Mouse (Mus musculus) neural tube, embryonic 12.5 days (tissue): ENCODE results near the gene Gpr39. TPM values are rescaled to one million over a fixed set of nuclear protein-coding genes. Genes with fewer than 3 reads are reported as not detected.
"Not testable (repeated sequence)": the region's sequence is repeated elsewhere in the genome, so short reads cannot be mapped to it uniquely, and the experiment has no call there.

ENCODE experiments used
- ATAC-seq: fragments of 200-750 bp; cut with Nextera tagmentation; 2 replicates; pipeline ENCODE4 v1.8.0; 2017; ENCODE audit warnings: low read depth, mild to moderate bottlenecking, moderate TSS enrichment, moderate library complexity; ENCODE audit not compliant: low FRiP score
- H3K27ac ChIP-seq: fragments of 300-500 bp; sonication (generic); 2 replicates; pipeline ENCODE4 v1.5.1; 2016
- H3K27me3 ChIP-seq: fragments of 300-500 bp; sonication (generic); replicated peaks from 2 replicates; pipeline ENCODE4 v1.6.1; 2016; ENCODE audit warnings: mild to moderate bottlenecking
- H3K36me3 ChIP-seq: fragments of 300-500 bp; sonication (generic); 2 replicates; pipeline ENCODE4 v1.6.1; 2016; ENCODE audit warnings: mild to moderate bottlenecking
- H3K4me1 ChIP-seq: fragments of 300-500 bp; sonication (generic); 2 replicates; pipeline ENCODE4 v1.6.1; 2016
- H3K4me2 ChIP-seq: fragments of 300-500 bp; sonication (generic); replicated peaks from 2 replicates; pipeline ENCODE4 v1.6.1; 2016; ENCODE audit warnings: mild to moderate bottlenecking
- H3K4me3 ChIP-seq: fragments of 300-500 bp; sonication (generic); 2 replicates; pipeline ENCODE4 v1.5.1; 2016
- H3K9ac ChIP-seq: fragments of 300-500 bp; sonication (generic); 2 replicates; pipeline ENCODE4 v1.6.1; 2016; ENCODE audit warnings: mild to moderate bottlenecking
- H3K9me3 ChIP-seq: fragments of 300-500 bp; sonication (generic); 2 replicates; pipeline ENCODE4 v1.6.1; 2016; ENCODE audit warnings: mild to moderate bottlenecking
- WGBS: fragments of 180-500 bp; shearing (Covaris S2); methylation state at CpG from one replicate; pipeline ENCODE4 v1.1.7; 2016; 5-methylcytosine and 5-hydroxymethylcytosine counted together
- polyA plus RNA-seq: library from polyadenylated mRNA; unstranded; fragments of >200 nt; fragmentation: Nextera tagmentation; extraction: Ambion mirVana; gene quantifications from 2 replicates; pipeline ENCODE4 v1.2.1, GENCODE M21; 2016

Gene Gpr39
- polyA plus RNA-seq = not detected in 2 replicates

DNA sequence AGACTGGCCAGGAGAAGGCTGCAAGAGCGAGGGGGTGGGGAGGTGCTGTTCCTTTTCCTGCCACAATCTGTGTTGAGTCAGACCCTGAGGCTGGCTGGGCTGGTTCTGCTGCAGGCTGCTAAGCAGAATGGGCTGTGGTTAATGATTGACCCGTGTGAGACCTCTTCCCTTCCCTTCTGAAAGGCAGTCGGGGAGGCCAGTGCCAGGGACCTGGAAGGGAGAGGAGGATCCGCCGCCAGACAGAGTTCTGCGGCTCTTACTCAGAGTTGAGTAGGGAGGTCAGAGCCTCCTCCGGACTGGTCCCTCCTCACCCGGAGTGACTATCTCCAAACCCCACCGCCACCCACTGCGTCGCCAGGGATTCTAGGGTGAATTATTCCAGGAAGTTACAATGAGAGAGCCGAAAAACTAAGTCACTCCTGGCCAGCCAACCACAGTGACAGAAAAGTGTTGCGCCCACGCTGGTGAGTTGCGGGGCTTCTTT, at the start of gene Gpr39:
Gpr39 (plus strand) TSS at position 206 of the 484 bp plus-strand sequence.
- H3K4me3 ChIP-seq = no peak within 1 kb of the TSS
- H3K9ac ChIP-seq = no peak within 1 kb of the TSS
- H3K27me3 ChIP-seq = no peaks in the 10 kb centered on the region
- H3K4me1 ChIP-seq = no peaks in the 10 kb centered on the region
- H3K36me3 ChIP-seq = no peaks in the 10 kb centered on the region
- no peaks in the 10 kb centered on the region for H3K9me3 ChIP-seq
- ATAC-seq = no peak
- no peak within 1 kb of the TSS for H3K4me2 ChIP-seq
- no peak within 1 kb of the TSS for H3K27ac ChIP-seq
- WGBS = 41% methylated on average over 15 of the region's 15 CpGs

DNA sequence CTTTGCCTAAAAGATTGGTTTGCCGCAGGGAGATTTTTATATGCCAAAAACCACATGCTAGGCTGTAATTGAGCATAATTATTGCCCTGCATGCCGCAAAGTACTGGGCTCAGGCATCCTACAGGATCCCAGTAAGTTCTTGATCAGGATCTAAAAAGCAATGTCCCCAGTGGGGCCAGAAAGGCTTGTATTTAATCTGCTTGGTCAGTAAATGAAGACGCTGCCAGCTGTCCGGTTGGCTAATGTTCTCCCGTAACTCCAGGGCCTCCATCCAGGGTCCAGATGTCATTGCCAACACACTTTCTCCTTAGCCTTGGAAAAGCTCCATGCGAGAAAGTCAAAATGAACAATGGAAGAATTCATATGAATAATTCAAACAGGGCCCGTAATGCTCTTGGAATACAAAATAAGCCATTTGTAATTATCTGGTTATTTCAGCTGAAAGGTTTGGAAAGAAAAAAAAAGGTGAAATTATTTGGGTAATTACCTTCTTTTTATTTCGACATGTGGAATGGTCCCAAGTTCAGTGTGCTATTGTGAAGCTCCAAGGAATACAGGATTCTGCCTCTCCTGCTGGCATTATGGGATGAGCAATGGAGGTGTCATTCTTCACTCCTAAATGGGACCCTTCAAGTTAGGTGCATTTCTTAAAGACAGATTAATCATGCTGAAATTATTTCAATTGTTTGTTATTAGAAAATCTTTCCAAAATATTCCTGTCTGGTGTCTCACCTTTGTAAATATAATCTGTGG, 37.1 kb upstream of the Gpr39 start:
- Histone ChIP-seq H3K4me2 (no peak overlapping the region), H3K4me1 (no peaks in the 10 kb centered on the region), H3K9me3 (no peaks in the 10 kb centered on the region), H3K27me3 (no peaks in the 10 kb centered on the region), H3K4me3 (no peak overlapping the region), H3K9ac (no peak overlapping the region), H3K36me3 (no peaks in the 10 kb centered on the region), H3K27ac (no peak overlapping the region)
- WGBS = 55% methylated on average over 8 of the region's 8 CpGs
- ATAC-seq = no peak

DNA sequence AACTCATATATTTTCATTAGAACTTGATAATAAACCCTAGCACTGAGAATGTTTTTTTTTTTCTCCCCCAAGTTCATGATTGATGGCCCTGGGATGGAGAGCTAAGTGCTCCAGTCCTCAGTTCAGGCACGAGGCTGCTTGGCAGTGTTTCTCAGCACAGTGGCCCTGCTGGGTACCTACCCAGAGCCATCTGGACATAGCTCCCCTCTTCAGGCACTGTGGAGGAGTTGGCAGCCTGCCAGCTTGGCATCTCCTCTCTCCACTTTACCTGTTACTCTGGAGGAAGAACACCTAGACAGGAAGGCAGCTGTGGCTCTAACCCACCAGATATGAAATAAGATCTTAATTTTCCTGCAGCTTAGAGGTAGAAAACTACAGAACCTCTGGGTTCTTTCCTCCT, 33.2 kb upstream of the Gpr39 start:
- WGBS = 39% methylated on average over 1 of the region's 1 CpGs
- no peaks in the 10 kb centered on the region for H3K9me3 ChIP-seq
- no peak overlapping the region for H3K9ac ChIP-seq
- ATAC-seq = no peak
- no peaks in the 10 kb centered on the region for H3K4me1 ChIP-seq
- no peak overlapping the region for H3K4me2 ChIP-seq
- H3K36me3 ChIP-seq = no peaks in the 10 kb centered on the region
- no peak overlapping the region for H3K27ac ChIP-seq
- no peak overlapping the region for H3K4me3 ChIP-seq
- H3K27me3 ChIP-seq = no peaks in the 10 kb centered on the region

DNA sequence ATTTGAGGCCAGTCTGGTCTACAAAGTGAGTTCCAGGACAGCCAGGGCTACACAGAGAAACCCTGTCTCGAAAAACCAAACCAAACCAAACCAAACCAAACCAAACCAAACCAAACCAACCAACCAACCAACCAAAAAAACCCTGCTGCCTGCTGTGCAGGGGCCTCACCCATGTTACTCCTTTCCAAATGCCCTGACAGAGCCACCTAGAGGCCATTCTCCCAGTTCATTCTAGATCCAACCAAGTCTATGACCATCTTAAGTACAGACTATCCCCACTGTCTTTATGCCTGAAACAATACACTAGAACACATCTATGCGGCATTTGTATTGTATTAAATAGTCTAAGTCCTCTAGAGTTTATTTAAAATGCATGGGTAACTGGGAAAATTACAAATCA, 30.0 kb upstream of the Gpr39 start:
- H3K9me3 ChIP-seq, ATAC-seq, H3K4me2 ChIP-seq, H3K27ac ChIP-seq, H3K36me3 ChIP-seq, H3K4me1 ChIP-seq, H3K27me3 ChIP-seq, H3K9ac ChIP-seq, H3K4me3 ChIP-seq: not testable (repeated sequence)
- WGBS = 92% methylated on average over 2 of the region's 2 CpGs

DNA sequence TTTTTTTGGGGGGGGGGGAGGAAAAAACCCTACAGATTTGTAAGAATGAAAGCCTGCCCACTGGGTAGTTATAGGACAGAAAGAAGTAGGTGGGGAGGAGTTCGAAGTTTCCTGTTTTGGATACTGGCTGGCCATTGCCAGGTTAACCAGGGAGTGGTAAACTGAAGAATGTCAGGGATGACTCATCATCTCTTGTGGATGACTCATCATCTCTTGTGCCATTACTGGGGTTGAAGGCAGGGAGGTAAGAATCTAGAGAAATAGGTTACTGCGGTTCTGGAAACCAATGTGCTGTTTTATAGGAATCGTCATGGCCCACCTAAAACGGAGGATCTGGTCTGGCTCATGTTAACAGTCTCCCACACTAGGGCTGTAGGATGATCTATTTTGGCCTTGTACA, 28.8 kb upstream of the Gpr39 start:
- 94% methylated on average over 4 of the region's 4 CpGs for WGBS
- H3K4me2 ChIP-seq = no peak overlapping the region
- H3K27me3 ChIP-seq = no peaks in the 10 kb centered on the region
- no peak overlapping the region for H3K27ac ChIP-seq
- H3K4me3 ChIP-seq = no peak overlapping the region
- no peak overlapping the region for H3K9ac ChIP-seq
- no peaks in the 10 kb centered on the region for H3K36me3 ChIP-seq
- H3K9me3 ChIP-seq = no peaks in the 10 kb centered on the region
- H3K4me1 ChIP-seq = no peaks in the 10 kb centered on the region
- ATAC-seq = no peak

DNA sequence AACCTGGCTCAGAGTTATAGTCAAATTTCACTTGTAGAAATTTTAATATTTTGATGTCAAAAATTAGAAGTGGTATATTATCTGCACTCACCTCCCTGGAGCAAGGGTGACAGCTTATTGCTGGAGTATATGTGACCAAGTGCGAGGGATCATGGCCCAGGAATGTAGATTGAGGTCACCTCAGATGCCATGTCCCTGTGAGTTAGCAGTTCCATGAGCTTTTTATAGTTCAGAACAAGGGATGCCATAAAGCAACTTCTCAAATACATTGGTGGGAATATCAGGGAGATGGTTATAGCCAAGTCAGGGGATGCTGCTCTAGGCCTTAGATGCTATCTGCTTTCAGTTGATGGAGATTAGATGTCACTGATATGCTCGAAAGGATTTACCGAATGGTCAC, 27.7 kb upstream of the Gpr39 start:
- Histone ChIP-seq H3K4me3 (no peak overlapping the region), H3K9me3 (no peaks in the 10 kb centered on the region), H3K4me2 (no peak overlapping the region), H3K9ac (no peak overlapping the region), H3K27me3 (no peaks in the 10 kb centered on the region), H3K27ac (no peak overlapping the region), H3K36me3 (no peaks in the 10 kb centered on the region), H3K4me1 (no peaks in the 10 kb centered on the region)
- no peak for ATAC-seq
- 90% methylated on average over 3 of the region's 3 CpGs for WGBS

DNA sequence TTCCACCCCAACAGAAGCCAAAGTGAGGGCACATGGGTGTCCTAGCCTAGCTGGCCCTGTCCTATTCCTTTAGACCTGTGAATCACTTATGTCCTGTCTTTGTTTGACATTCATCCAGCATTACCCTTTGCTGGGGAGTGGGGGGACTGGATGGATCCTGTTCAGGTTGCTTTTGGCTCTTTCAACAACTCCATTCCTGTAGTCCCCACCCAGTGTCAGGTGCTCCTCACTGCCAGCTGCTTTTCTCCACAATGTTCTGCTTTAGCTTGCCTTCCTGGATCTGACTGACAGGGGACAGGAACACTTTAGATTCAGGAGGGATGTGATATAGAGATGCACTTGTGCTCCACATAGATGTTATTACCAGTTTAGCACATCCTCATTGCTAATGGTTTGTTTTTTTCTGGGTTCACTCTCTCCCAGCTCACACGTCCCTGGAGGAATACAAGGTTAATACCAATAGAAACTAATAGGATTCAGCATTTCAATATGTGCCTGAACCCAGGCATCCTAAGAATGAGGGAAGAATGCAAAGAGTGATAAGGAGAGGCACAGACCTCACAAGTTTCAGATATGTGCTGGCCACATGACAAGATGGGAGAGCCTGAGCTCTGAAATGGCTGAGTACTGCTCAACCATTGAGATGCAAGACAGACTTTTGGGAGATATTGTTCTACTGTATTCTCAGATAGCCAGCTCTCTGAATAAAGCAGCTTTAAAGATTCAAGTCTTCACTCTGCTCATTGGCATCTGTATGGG, 23.8 kb upstream of the Gpr39 start:
- no peaks in the 10 kb centered on the region for H3K9me3 ChIP-seq

DNA sequence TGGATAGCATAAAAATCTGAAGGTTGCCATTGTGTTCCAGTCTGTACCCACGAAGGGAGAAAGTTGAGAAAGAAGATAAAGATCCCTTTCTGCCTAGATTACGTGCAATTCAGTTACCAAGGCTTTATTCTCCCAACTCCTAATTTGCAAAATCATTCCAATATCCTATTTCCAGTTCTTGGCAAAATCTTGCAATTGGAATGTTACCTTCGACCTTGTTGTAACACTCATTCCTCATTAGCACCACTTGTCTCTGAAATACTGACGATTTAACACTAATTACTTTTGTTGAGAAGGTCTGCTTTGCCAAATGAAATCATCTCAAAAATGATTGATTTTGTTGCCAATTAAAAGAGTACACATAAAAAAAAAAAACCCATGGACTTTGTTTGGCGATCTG, 19.4 kb upstream of the Gpr39 start:
- Histone ChIP-seq H3K4me2 (no peak overlapping the region), H3K27me3 (no peaks in the 10 kb centered on the region), H3K9ac (no peak overlapping the region), H3K4me3 (no peak overlapping the region), H3K4me1 (no peaks in the 10 kb centered on the region), H3K27ac (no peak overlapping the region), H3K36me3 (no peaks in the 10 kb centered on the region), H3K9me3 (no peaks in the 10 kb centered on the region)
- ATAC-seq = no peak
- 91% methylated on average over 5 of the region's 5 CpGs for WGBS

More for the DNA sequence above, 23.8 kb upstream of the Gpr39 start:
- H3K4me1 ChIP-seq = no peaks in the 10 kb centered on the region
- no peak overlapping the region for H3K4me3 ChIP-seq
- H3K27me3 ChIP-seq = no peaks in the 10 kb centered on the region
- H3K9ac ChIP-seq = no peak overlapping the region
- ATAC-seq = no peak
- H3K36me3 ChIP-seq = no peaks in the 10 kb centered on the region
- no peak overlapping the region for H3K27ac ChIP-seq
- H3K4me2 ChIP-seq = no peak overlapping the region
- WGBS = 77% methylated on average over 1 of the region's 1 CpGs

DNA sequence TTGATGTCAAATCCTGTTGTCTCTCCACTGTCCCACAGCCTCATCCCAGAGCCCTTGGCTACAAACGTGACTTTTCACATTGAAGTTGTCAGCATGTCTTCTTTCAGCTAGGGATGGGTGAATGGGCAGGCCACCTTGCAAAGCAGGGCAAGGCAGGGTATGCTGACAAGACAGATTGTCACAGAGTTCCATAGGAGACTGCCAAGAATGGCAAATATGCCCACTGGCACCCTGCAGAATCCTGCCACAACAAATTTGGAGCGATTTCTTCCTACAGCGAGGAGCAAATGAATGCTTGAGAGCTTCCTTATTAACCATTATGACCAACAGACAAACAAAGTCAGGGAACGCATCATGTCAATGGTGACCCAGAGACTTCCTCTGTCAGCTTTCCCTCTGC, 16.6 kb upstream of the Gpr39 start:
- 89% methylated on average over 4 of the region's 4 CpGs for WGBS
- H3K27ac ChIP-seq = no peak overlapping the region
- H3K4me1 ChIP-seq = no peaks in the 10 kb centered on the region
- no peaks in the 10 kb centered on the region for H3K27me3 ChIP-seq
- H3K36me3 ChIP-seq = no peaks in the 10 kb centered on the region
- no peak overlapping the region for H3K9ac ChIP-seq
- no peak overlapping the region for H3K4me2 ChIP-seq
- no peak for ATAC-seq
- H3K9me3 ChIP-seq = no peaks in the 10 kb centered on the region
- H3K4me3 ChIP-seq = no peak overlapping the region

DNA sequence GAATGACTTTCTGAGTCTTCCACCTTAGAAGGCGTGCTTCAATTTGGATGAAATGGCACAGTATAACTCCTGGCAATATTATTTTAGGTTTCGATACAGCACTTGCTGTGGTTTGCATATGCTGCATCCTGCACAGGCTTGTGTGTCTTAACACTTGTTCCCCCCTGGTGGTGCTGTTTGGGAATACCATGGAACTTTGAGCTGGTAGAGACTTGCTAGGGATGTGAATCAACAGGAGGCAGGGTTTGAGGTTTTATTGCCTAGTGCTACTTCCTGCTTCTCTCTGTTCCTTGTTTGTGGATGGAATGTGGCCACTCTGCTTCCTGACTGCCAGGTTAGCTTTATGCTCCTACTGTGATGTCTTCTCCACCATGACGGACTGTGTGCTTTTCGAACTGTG, 15.9 kb upstream of the Gpr39 start:
- WGBS = 92% methylated on average over 4 of the region's 4 CpGs
- Histone ChIP-seq H3K36me3 (no peaks in the 10 kb centered on the region), H3K4me3 (no peak overlapping the region), H3K4me1 (no peaks in the 10 kb centered on the region), H3K27me3 (no peaks in the 10 kb centered on the region), H3K27ac (no peak overlapping the region), H3K4me2 (no peak overlapping the region), H3K9me3 (no peaks in the 10 kb centered on the region), H3K9ac (no peak overlapping the region)
- no peak for ATAC-seq

DNA sequence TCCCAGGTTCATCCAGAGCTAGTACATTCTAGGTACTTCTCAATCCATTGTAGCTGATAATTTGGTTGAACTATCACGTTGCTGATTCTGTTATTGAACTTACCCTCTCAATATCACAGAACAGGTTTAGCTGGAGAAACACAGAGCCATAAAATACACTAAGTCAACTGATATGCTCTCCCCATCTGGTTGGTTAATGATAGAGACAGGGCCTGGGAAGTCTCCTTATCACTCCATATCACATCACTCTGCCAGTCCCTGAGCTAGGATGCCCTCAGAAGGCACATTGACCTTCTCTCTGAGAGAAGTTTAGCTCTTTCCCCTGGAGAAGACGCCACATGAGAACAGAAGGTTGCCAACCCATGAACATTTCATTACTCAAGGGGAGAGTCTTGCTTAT, 14.7 kb upstream of the Gpr39 start:
- Histone ChIP-seq H3K27ac (no peak overlapping the region), H3K9me3 (no peaks in the 10 kb centered on the region), H3K27me3 (no peaks in the 10 kb centered on the region), H3K4me3 (no peak overlapping the region), H3K4me1 (no peaks in the 10 kb centered on the region), H3K9ac (no peak overlapping the region), H3K4me2 (no peak overlapping the region), H3K36me3 (no peaks in the 10 kb centered on the region)
- ATAC-seq = no peak
- 79% methylated on average over 2 of the region's 2 CpGs for WGBS

DNA sequence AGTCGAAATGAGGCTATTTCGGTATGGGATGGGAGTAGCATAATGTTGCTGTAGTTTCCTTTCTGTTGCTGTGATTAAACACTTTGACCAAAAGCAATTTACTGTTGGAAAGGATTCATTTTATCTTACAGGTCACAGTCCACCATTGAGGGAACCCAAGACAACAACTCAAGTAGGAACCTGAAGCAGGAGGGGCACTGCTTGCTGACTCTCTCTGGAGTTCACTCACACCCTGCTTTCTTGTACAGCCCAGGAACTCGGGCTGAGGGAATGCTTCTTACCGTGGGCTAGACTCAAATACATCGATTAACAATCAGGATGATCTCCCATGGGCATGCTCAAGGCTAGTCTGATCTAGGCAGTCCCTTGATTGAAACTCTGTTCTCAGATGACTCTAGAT, 14.1 kb upstream of the Gpr39 start:
- no peak for ATAC-seq
- no peaks in the 10 kb centered on the region for H3K4me1 ChIP-seq
- H3K27me3 ChIP-seq = no peaks in the 10 kb centered on the region
- no peak overlapping the region for H3K4me2 ChIP-seq
- H3K4me3 ChIP-seq = no peak overlapping the region
- H3K9me3 ChIP-seq = no peaks in the 10 kb centered on the region
- no peaks in the 10 kb centered on the region for H3K36me3 ChIP-seq
- no peak overlapping the region for H3K27ac ChIP-seq
- 87% methylated on average over 5 of the region's 5 CpGs for WGBS
- no peak overlapping the region for H3K9ac ChIP-seq

DNA sequence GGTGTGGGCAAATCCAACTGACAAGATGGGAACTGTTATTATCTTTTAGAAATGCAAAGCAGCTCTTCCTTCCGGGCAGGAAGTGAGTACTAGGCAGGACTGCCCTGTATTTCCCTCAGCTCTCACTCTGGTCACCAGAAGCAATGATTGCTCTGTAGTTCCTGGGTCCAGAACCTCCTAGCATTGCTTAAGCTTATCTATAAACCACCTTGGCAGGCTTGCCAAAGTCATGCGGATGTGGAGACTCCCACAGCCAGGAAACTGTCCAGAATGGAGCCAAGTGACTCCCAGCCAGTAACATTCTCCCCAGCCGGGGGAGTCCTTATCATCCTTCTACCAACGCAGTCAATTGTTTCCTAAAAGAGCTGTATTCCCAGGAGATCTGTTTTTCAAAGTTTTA, 13.7 kb upstream of the Gpr39 start:
- H3K27me3 ChIP-seq = no peaks in the 10 kb centered on the region
- WGBS = 88% methylated on average over 4 of the region's 4 CpGs

More for the DNA sequence above, 13.7 kb upstream of the Gpr39 start:
- no peak overlapping the region for H3K4me2 ChIP-seq
- H3K36me3 ChIP-seq = no peaks in the 10 kb centered on the region
- no peaks in the 10 kb centered on the region for H3K9me3 ChIP-seq
- ATAC-seq = no peak
- H3K4me3 ChIP-seq = no peak overlapping the region
- H3K9ac ChIP-seq = no peak overlapping the region
- no peaks in the 10 kb centered on the region for H3K4me1 ChIP-seq
- H3K27ac ChIP-seq = no peak overlapping the region
